Mouse (Mus musculus) forebrain, embryonic 12.5 days (tissue): ENCODE data around the gene Ubtf. TPM values are rescaled to one million over a fixed set of nuclear protein-coding genes. Genes with fewer than 3 reads are reported as not detected.
A peak's percentile ranks its signal among the peaks of the same experiment; 100 is the strongest.
"Not testable (repeated sequence)": the region's sequence is repeated elsewhere in the genome, so short reads cannot be mapped to it uniquely, and the experiment has no call there.

Experiments used
- ATAC-seq: fragments of 200-750 bp; cut with Nextera tagmentation; 2 replicates; pipeline ENCODE4 v1.8.0; 2017; ENCODE audit warnings: moderate TSS enrichment; ENCODE audit not compliant: low FRiP score
- H3K27ac ChIP-seq: fragments of 300-500 bp; sonication (generic); 2 replicates; pipeline ENCODE4 v1.5.1; 2016; ENCODE audit warnings: mild to moderate bottlenecking
- H3K27me3 ChIP-seq: fragments of 300-500 bp; sonication (generic); 2 replicates; pipeline ENCODE4 v1.6.1; 2016; ENCODE audit warnings: mild to moderate bottlenecking
- H3K36me3 ChIP-seq: fragments of 300-500 bp; sonication (generic); replicated peaks from 2 replicates; pipeline ENCODE4 v1.6.1; 2016; ENCODE audit warnings: mild to moderate bottlenecking
- H3K4me1 ChIP-seq: fragments of 300-500 bp; sonication (generic); 2 replicates; pipeline ENCODE4 v1.6.1; 2016
- H3K4me2 ChIP-seq: fragments of 300-500 bp; sonication (generic); 2 replicates; pipeline ENCODE4 v1.6.1; 2016; ENCODE audit warnings: mild to moderate bottlenecking, moderate library complexity
- H3K4me3 ChIP-seq: fragments of 300-500 bp; sonication (generic); replicated peaks from 2 replicates; pipeline ENCODE4 v1.5.1; 2016; ENCODE audit warnings: mild to moderate bottlenecking
- H3K9ac ChIP-seq: fragments of 300-500 bp; sonication (generic); 2 replicates; pipeline ENCODE4 v1.6.1; 2016; ENCODE audit warnings: mild to moderate bottlenecking
- H3K9me3 ChIP-seq: fragments of 300-500 bp; sonication (generic); 2 replicates; pipeline ENCODE4 v1.6.1; 2016
- WGBS: fragments of 180-500 bp; shearing (Covaris S2); methylation state at CpG from one replicate; pipeline ENCODE4 v1.1.7; 2016; 5-methylcytosine and 5-hydroxymethylcytosine counted together
- polyA plus RNA-seq: library from polyadenylated mRNA; unstranded; fragments of >200 nt; fragmentation: Nextera tagmentation; extraction: Ambion mirVana; gene quantifications from 2 replicates; pipeline ENCODE4 v1.2.1, GENCODE M21; 2016

The Ubtf gene
- polyA plus RNA-seq, 1 experiment from 2014 or later, result 111 TPM

GRCm38 (mm10) chr11:102288027-102288804, 31.3 kb downstream of the Ubtf start:
- peaks cover 15% of the 10 kb centered on the region for H3K4me1 ChIP-seq
- peaks cover 60% of the 10 kb centered on the region for H3K36me3 ChIP-seq
- H3K4me2 ChIP-seq, result no peak overlapping the region
- WGBS, result 87% methylated on average over 8 of the region's 8 CpGs
- ATAC-seq, result no peak
- no peak overlapping the region for H3K27ac ChIP-seq
- no peaks in the 10 kb centered on the region for H3K9me3 ChIP-seq
- no peaks in the 10 kb centered on the region for H3K27me3 ChIP-seq
- H3K9ac ChIP-seq, result no peak overlapping the region
- H3K4me3 ChIP-seq, result no peak overlapping the region; the same call in 1 of the 2 replicates

GRCm38 (mm10) chr11:102287485-102287884, 32.1 kb downstream of the Ubtf start:
- Histone ChIP-seq H3K4me2 (no peak overlapping the region), H3K27me3 (no peaks in the 10 kb centered on the region), H3K4me1 (peaks cover 15% of the 10 kb centered on the region), H3K9ac (peak overlapping the region; percentile 29; the same call in 1 of the 2 replicates), H3K27ac (no peak overlapping the region), H3K36me3 (peaks cover 53% of the 10 kb centered on the region), H3K9me3 (no peaks in the 10 kb centered on the region), H3K4me3 (no peak overlapping the region)
- 91% methylated on average over 8 of the region's 8 CpGs for WGBS
- ATAC-seq, result no peak

- Histone ChIP-seq H3K27me3 (no peaks in the 10 kb centered on the region), H3K9me3 (no peaks in the 10 kb centered on the region), H3K4me1 (peaks cover 15% of the 10 kb centered on the region), H3K36me3 (peaks cover 31% of the 10 kb centered on the region), H3K4me3 (peak overlapping the region; percentile 68), H3K27ac (peak overlapping the region; percentile 76), H3K4me2 (peak overlapping the region; percentile 73), H3K9ac (peak overlapping the region; percentile 80)
- peak; percentile 72 for ATAC-seq
- 7% methylated on average over 31 of the region's 31 CpGs for WGBS
Measured at GRCm38 (mm10) chr11:102285095-102285834, 34.3 kb downstream of the Ubtf start.

- peak within 1 kb of the TSS; percentile 68 for H3K4me3 ChIP-seq
- peak; percentile 92 for ATAC-seq
- peak within 1 kb of the TSS; percentile 73 for H3K4me2 ChIP-seq
- H3K9me3 ChIP-seq, result no peaks in the 10 kb centered on the region
- peaks cover 15% of the 10 kb centered on the region for H3K4me1 ChIP-seq
- H3K27ac ChIP-seq, result peak within 1 kb of the TSS; percentile 76
- no peaks in the 10 kb centered on the region for H3K27me3 ChIP-seq
- whole genome bisulfite sequencing, result under 1% methylated on average over 32 of the region's 32 CpGs
- H3K36me3 ChIP-seq, result peaks cover 25% of the 10 kb centered on the region
- H3K9ac ChIP-seq, result peak within 1 kb of the TSS; percentile 80
Measured at GRCm38 (mm10) chr11:102284501-102285094, 34.9 kb downstream of the Ubtf start, which contains the start of gene Tmub2. TSS of gene Tmub2 (plus strand) at chr11:102284931.

- H3K27me3 ChIP-seq, result no peaks in the 10 kb centered on the region
- H3K27ac ChIP-seq, result peak overlapping the region; percentile 76
- no peak overlapping the region for H3K9ac ChIP-seq
- no peaks in the 10 kb centered on the region for H3K9me3 ChIP-seq
- H3K4me3 ChIP-seq, result peak overlapping the region; percentile 68
- peaks cover 18% of the 10 kb centered on the region for H3K36me3 ChIP-seq
- ATAC-seq, result 0 out of 2 replicates have a peak, but pooled peaks have one; percentile 16
- peaks cover 15% of the 10 kb centered on the region for H3K4me1 ChIP-seq
- H3K4me2 ChIP-seq, result peak overlapping the region; percentile 73; the same call in 1 of the 2 replicates
- WGBS, result 89% methylated on average over 6 of the region's 6 CpGs
Measured at GRCm38 (mm10) chr11:102283922-102284321, 35.6 kb downstream of the Ubtf start.

GRCm38 (mm10) chr11:102280267-102280666, 39.3 kb downstream of the Ubtf start:
- not testable (repeated sequence) for H3K4me1 ChIP-seq, H3K36me3 ChIP-seq, ATAC-seq, H3K27ac ChIP-seq, H3K9me3 ChIP-seq, H3K4me2 ChIP-seq, H3K4me3 ChIP-seq, H3K9ac ChIP-seq
- WGBS, result 81% methylated on average over 6 of the region's 6 CpGs
- H3K27me3 ChIP-seq, result peaks cover 20% of the 10 kb centered on the region

- Histone ChIP-seq H3K9ac (no peak overlapping the region), H3K4me1 (peaks cover 9% of the 10 kb centered on the region), H3K27me3 (peaks cover 23% of the 10 kb centered on the region), H3K4me2 (no peak overlapping the region), H3K9me3 (no peaks in the 10 kb centered on the region), H3K4me3 (no peak overlapping the region), H3K36me3 (no peaks in the 10 kb centered on the region), H3K27ac (no peak overlapping the region)
- WGBS, result 97% methylated on average over 3 of the region's 3 CpGs
- ATAC-seq, result no peak
Measured at GRCm38 (mm10) chr11:102279595-102279994, 39.9 kb downstream of the Ubtf start.

GRCm38 (mm10) chr11:102277754-102278153, 41.8 kb downstream of the Ubtf start:
- no peak for ATAC-seq
- no peak overlapping the region for H3K9ac ChIP-seq
- no peak overlapping the region for H3K4me2 ChIP-seq
- WGBS, result 63% methylated on average over 7 of the region's 12 CpGs
- no peaks in the 10 kb centered on the region for H3K9me3 ChIP-seq
- peaks cover 23% of the 10 kb centered on the region for H3K27me3 ChIP-seq
- no peaks in the 10 kb centered on the region for H3K36me3 ChIP-seq
- no peak overlapping the region for H3K27ac ChIP-seq
- H3K4me3 ChIP-seq, result no peak overlapping the region
- peaks cover 9% of the 10 kb centered on the region for H3K4me1 ChIP-seq

- Histone ChIP-seq H3K27ac (peak overlapping the region; percentile 36; the same call in 1 of the 2 replicates), H3K4me1 (peaks cover 9% of the 10 kb centered on the region), H3K4me3 (peak overlapping the region; percentile 39), H3K27me3 (peaks cover 23% of the 10 kb centered on the region), H3K9ac (peak overlapping the region; percentile 56; the same call in 1 of the 2 replicates), H3K4me2 (peak overlapping the region; percentile 72), H3K36me3 (no peaks in the 10 kb centered on the region), H3K9me3 (no peaks in the 10 kb centered on the region)
- 2% methylated on average over 33 of the region's 33 CpGs for WGBS
- ATAC-seq, result peak; percentile 58; the same call in 1 of the 2 replicates
Measured at GRCm38 (mm10) chr11:102276411-102276915, 43.1 kb downstream of the Ubtf start.

- ATAC-seq, result no peak
- WGBS, result 88% methylated on average over 12 of the region's 12 CpGs
Measured at GRCm38 (mm10) chr11:102268520-102269244, 50.9 kb downstream of the Ubtf start, which contains the start of gene Asb16. TSS of gene Asb16 (plus strand) at chr11:102268743.

GRCm38 (mm10) chr11:102267480-102267879, 52.1 kb downstream of the Ubtf start:
- Histone ChIP-seq H3K27ac (no peak overlapping the region), H3K36me3 (peaks cover 3% of the 10 kb centered on the region), H3K4me3 (no peak overlapping the region), H3K4me1 (0 out of 2 replicates have a peak, but pooled peaks cover 2% of the 10 kb centered on the region), H3K27me3 (0 out of 2 replicates have a peak, but pooled peaks cover 2% of the 10 kb centered on the region), H3K9ac (no peak overlapping the region), H3K4me2 (no peak overlapping the region), H3K9me3 (no peaks in the 10 kb centered on the region)
- WGBS, result 9% methylated on average over 11 of the region's 11 CpGs
- ATAC-seq, result peak; percentile 46; the same call in 1 of the 2 replicates

More at GRCm38 (mm10) chr11:102268520-102269244, 50.9 kb downstream of the Ubtf start, which contains the start of gene Asb16:
- no peak within 1 kb of the TSS for H3K9ac ChIP-seq
- no peak within 1 kb of the TSS for H3K27ac ChIP-seq
- no peaks in the 10 kb centered on the region for H3K9me3 ChIP-seq
- H3K4me3 ChIP-seq, result no peak within 1 kb of the TSS
- H3K36me3 ChIP-seq, result no peaks in the 10 kb centered on the region
- H3K27me3 ChIP-seq, result 0 out of 2 replicates have a peak, but pooled peaks cover 2% of the 10 kb centered on the region
- H3K4me2 ChIP-seq, result no peak within 1 kb of the TSS
- 0 out of 2 replicates have a peak, but pooled peaks cover 2% of the 10 kb centered on the region for H3K4me1 ChIP-seq
